Mouse (Mus musculus) hindbrain, embryonic 16.5 days (tissue): ENCODE data around the gene Zfp52. TPM values are rescaled to one million over a fixed set of nuclear protein-coding genes. Genes with fewer than 3 reads are reported as not detected.

ENCODE experiments used
- ATAC-seq: fragments of 200-750 bp; cut with Nextera tagmentation; 2 replicates; pipeline ENCODE4 v1.8.0; 2017; ENCODE audit warnings: moderate TSS enrichment, moderate library complexity
- H3K27ac ChIP-seq: fragments of 300-500 bp; sonication (generic); 2 replicates; pipeline ENCODE4 v1.5.1; 2014; ENCODE audit warnings: low read depth, mild to moderate bottlenecking, control low read depth, low read length, moderate library complexity
- H3K27me3 ChIP-seq: fragments of 300-500 bp; sonication (generic); replicated peaks from 2 replicates; pipeline ENCODE4 v1.6.1; 2014; ENCODE audit warnings: low read length; ENCODE audit not compliant: control insufficient read depth, insufficient read depth
- H3K36me3 ChIP-seq: fragments of 300-500 bp; sonication (generic); 2 replicates; pipeline ENCODE4 v1.6.1; 2014; ENCODE audit warnings: mild to moderate bottlenecking, low read length, moderate library complexity, mixed read lengths; ENCODE audit not compliant: control insufficient read depth, insufficient read depth
- H3K4me1 ChIP-seq: fragments of 300-500 bp; sonication (generic); 2 replicates; pipeline ENCODE4 v1.6.1; 2014; ENCODE audit warnings: low read depth, low read length; ENCODE audit not compliant: control insufficient read depth, insufficient read depth
- H3K4me2 ChIP-seq: fragments of 300-500 bp; sonication (generic); 2 replicates; pipeline ENCODE4 v1.6.1; 2014; ENCODE audit warnings: mild to moderate bottlenecking, low read length, control low read depth, moderate library complexity
- H3K4me3 ChIP-seq: fragments of 300-500 bp; sonication (generic); 2 replicates; pipeline ENCODE4 v1.5.1; 2014; ENCODE audit warnings: mild to moderate bottlenecking, low read length, control low read depth, moderate library complexity
- H3K9ac ChIP-seq: fragments of 300-500 bp; sonication (generic); 2 replicates; pipeline ENCODE4 v1.6.1; 2014; ENCODE audit warnings: low read depth, mild to moderate bottlenecking, control low read depth, low read length, moderate library complexity
- H3K9me3 ChIP-seq: fragments of 300-500 bp; sonication (generic); 2 replicates; pipeline ENCODE4 v1.6.1; 2014; ENCODE audit warnings: mild to moderate bottlenecking, low read length, moderate library complexity; ENCODE audit not compliant: control insufficient read depth
- WGBS: fragments of 180-500 bp; shearing (Covaris S2); extraction: QIAGEN DNeasy Blood & Tissue Kit; methylation state at CpG from one replicate; pipeline ENCODE4 v1.1.7; 2014; 5-methylcytosine and 5-hydroxymethylcytosine counted together
- polyA plus RNA-seq: library from polyadenylated mRNA; unstranded; fragments of >200 nt; fragmentation: Nextera tagmentation; extraction: Ambion mirVana; gene quantifications from 2 replicates; pipeline ENCODE4 v1.2.1, GENCODE M21; 2015

Gene Zfp52
- 3.0 and 3.5 TPM in 2 replicates for polyA plus RNA-seq

DNA sequence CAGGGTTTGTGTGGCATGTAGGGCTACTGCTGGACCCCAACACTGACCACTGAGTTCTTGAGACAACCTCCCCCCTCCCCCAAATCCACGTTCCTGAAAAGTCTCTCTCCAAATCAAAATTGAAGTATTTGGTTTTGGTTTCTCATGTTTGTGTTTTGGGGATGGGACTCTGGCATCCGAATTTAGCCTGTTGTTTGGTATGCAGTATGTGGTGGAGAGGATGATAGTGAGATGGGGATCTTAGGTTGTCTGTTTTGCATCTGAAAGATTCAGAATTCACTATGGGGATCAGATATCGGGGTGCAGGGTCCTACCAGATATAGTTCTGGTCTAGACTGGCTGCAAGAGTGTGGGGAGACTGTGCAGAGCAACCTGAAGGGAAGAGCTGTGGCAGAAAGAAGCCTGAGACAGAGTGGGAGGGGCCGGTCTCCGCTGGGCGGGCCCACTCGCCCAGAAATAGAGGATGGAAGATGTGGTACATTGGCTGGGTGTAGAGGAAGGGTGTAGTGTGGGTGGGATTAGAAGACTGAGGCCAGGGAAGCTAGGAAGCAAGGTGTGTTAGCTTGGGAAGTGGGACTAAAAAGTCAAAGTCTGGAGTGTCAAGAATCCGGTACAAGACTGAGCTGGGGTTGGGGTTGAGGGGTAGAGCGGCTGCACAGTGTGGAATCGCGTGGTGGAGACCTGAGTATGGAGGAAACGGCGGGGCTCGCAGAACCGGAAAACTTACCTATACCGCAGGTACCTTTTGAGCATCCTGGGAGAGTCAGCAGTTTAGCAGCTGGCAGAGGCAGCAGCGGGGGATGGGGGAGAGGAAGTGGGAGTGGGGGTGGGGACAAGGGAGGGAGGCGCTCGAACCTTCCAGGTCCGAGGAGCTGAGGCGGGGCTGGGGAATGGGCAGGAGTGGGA lies at the start of gene Zfp52:
TSS of gene Zfp52 (plus strand) at position 444 of the 906 bp plus-strand sequence.
- Histone ChIP-seq H3K4me1 (peaks cover 16% of the 10 kb centered on the region), H3K27me3 (no peaks in the 10 kb centered on the region), H3K4me2 (peak within 1 kb of the TSS; percentile 86), H3K9me3 (no peaks in the 10 kb centered on the region), H3K36me3 (no peaks in the 10 kb centered on the region), H3K9ac (peak within 1 kb of the TSS; percentile 68), H3K4me3 (peak within 1 kb of the TSS; percentile 56), H3K27ac (peak within 1 kb of the TSS; percentile 36; the same call in 1 of the 2 replicates)
- ATAC-seq = peak; percentile 67
- WGBS = 4% methylated on average over 21 of the region's 21 CpGs

DNA sequence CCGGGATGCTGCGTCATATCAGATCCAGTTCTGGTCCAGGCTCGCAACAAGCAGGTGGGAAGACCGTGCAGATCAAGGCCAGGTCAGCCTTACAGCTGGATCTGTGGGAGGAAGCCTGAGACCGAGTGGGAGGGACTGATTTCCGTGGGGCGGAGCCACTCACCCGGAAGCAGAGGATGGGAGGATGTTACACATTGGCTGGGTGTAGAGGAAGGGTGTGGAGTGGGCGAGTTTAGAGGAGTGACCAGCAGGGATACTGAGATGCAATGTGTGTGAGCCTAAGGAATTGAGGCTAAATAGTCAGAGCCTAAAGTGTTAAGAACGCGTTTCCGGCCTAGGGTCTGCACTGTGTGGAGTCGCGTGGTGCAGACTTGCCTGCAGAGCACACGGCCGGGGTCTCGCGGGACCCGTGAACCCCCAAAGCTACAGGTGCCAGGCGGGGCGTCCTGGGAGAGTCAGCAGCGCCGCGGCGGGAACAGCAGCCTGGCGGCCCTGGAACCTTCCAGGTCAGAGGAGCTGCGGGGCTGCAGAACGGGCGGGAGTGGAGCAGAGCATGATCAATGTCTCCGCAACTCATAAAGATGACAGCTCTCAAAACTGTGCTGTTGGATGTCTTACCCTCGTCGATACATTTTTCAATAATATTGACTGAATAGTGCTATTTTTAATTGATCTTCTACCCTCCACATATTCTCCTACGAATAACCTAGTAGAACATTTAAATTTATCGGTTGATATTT lies 46.4 kb upstream of the Zfp52 start, which contains the start of gene Zfp53:
TSS of gene Zfp53 (plus strand) at position 239 of the 740 bp plus-strand sequence.
- ATAC-seq = peak; percentile 100
- H3K27ac ChIP-seq = peak within 1 kb of the TSS; percentile 81
- no peaks in the 10 kb centered on the region for H3K9me3 ChIP-seq
- no peaks in the 10 kb centered on the region for H3K27me3 ChIP-seq
- H3K4me3 ChIP-seq = peak within 1 kb of the TSS; percentile 98
- H3K4me2 ChIP-seq = peak within 1 kb of the TSS; percentile 66
- peak within 1 kb of the TSS; percentile 87 for H3K9ac ChIP-seq
- no peaks in the 10 kb centered on the region for H3K36me3 ChIP-seq
- 1% methylated on average over 34 of the region's 34 CpGs for WGBS
- H3K4me1 ChIP-seq = peaks cover 6% of the 10 kb centered on the region

DNA sequence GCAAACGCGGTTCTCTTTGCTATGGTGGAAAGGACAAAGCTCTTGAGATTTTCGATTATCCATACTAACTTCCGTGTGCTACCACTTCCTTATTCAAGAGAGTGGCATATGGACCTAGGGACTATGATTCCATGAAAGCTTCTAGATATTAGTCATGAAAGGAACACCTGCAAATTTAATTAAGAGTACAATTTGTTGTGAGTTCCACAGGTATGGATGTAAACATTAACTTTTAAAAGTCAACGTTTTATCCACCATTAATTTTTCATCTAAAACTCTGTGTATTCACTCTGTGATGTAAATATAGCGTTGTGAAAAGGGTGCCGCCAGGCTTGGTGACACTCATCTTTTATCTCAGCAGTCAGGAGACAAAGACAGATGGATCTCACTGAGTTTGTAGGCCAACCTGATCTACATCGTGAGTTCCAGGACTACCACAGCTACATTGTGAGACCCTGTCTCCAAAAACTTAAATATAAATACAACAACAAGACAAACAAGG lies 45.8 kb upstream of the Zfp52 start:
- Histone ChIP-seq H3K4me3 (peak overlapping the region; percentile 98), H3K4me2 (peak overlapping the region; percentile 66), H3K9ac (peak overlapping the region; percentile 87), H3K27ac (no peak overlapping the region), H3K9me3 (no peaks in the 10 kb centered on the region), H3K27me3 (no peaks in the 10 kb centered on the region), H3K4me1 (peaks cover 6% of the 10 kb centered on the region), H3K36me3 (no peaks in the 10 kb centered on the region; the same call in 1 of the 2 replicates)
- WGBS = 11% methylated on average over 8 of the region's 8 CpGs
- ATAC-seq = 0 out of 2 replicates have a peak, but pooled peaks have one; percentile 1

DNA sequence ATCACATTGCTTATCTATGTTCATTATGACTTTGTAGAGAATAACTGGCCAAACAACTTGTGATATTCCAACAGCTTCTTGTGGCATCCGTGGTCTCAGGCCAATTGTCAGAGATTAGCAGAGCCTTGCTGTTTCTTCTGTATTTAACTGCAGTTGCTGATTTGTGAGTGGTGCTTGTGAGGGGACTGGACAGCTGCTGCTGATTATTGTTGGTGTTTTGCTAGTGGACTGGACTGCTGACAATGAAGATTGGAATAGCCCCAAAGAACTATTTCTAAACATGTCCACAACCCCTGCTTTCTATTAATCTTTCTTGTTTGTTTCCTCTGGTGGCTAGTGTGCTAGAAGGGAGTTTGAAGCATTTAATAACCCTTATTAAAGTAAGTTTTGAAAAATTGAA lies 34.0 kb upstream of the Zfp52 start:
- no peaks in the 10 kb centered on the region for H3K9me3 ChIP-seq
- no peak overlapping the region for H3K4me2 ChIP-seq
- H3K9ac ChIP-seq = no peak overlapping the region
- H3K4me3 ChIP-seq = no peak overlapping the region
- WGBS = 93% methylated on average over 1 of the region's 1 CpGs
- no peak overlapping the region for H3K27ac ChIP-seq
- H3K36me3 ChIP-seq = peaks cover 2% of the 10 kb centered on the region; the same call in 1 of the 2 replicates
- no peaks in the 10 kb centered on the region for H3K4me1 ChIP-seq
- no peaks in the 10 kb centered on the region for H3K27me3 ChIP-seq
- no peak for ATAC-seq

DNA sequence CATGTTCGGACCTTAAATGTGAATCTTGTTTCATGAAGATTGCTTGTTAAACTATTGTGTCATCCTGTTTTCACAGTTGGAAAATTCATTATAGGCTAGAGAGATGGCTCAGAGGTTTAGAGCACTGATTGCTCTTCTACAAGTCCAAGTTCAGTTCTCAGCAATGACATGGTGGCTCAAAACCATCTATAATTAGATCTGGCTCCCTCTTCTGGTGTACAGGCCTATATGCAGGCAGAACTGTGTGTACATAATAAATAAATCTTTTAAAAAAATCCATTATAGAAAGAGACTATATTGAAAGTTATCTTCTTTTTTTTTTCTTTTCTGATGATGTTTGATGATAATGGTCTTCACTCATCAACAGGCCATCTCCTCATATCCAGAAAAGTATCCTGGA lies 30.8 kb upstream of the Zfp52 start:
- no peaks in the 10 kb centered on the region for H3K4me1 ChIP-seq
- 100% methylated on average over 1 of the region's 1 CpGs for WGBS
- H3K9ac ChIP-seq = no peak overlapping the region
- no peaks in the 10 kb centered on the region for H3K27me3 ChIP-seq
- no peak for ATAC-seq
- H3K36me3 ChIP-seq = peaks cover 7% of the 10 kb centered on the region
- no peak overlapping the region for H3K27ac ChIP-seq
- no peaks in the 10 kb centered on the region for H3K9me3 ChIP-seq
- no peak overlapping the region for H3K4me3 ChIP-seq
- no peak overlapping the region for H3K4me2 ChIP-seq

DNA sequence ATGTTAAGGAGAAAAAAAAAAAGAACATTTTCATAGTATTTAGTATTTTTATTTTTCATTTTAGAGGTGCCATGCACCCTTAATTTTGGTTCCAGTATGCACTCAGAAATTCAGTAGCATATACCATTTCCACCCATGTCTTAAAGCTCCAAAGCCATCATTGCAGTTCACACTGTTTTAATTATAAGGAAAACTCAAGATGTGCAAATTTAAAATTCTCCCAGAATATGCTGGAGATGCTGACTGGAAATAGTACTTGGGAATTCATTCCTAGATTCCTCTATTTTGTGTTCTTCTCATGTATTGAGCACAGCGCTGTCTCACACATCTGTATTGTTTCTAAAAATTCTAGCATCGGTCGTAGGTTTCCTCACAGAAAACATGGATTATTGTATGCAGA lies 29.1 kb upstream of the Zfp52 start:
- peaks cover 12% of the 10 kb centered on the region for H3K36me3 ChIP-seq
- WGBS = 94% methylated on average over 3 of the region's 3 CpGs
- H3K4me3 ChIP-seq = no peak overlapping the region

DNA sequence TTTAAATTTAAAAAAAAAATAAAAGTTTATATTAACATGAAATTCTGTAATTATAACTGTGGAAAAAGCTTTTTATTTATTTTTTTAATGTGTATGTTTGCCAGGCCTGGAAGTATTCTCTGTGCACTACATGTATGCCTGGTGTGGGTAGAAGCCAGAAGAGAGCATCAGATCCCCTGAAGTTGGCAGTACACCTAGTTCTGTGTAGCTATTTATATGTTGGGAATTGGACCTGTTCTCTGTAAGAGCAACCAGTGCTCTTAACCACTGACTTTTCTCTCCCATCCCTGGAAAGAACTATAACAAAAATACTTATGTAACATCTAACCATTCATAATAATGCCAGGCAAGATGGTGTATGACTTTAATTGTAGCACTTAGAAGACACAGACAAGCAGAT lies 25.6 kb upstream of the Zfp52 start:
- no peak overlapping the region for H3K27ac ChIP-seq
- peaks cover 10% of the 10 kb centered on the region for H3K36me3 ChIP-seq
- no peaks in the 10 kb centered on the region for H3K27me3 ChIP-seq
- H3K9me3 ChIP-seq = no peaks in the 10 kb centered on the region
- no peak overlapping the region for H3K9ac ChIP-seq
- no peaks in the 10 kb centered on the region for H3K4me1 ChIP-seq
- H3K4me3 ChIP-seq = no peak overlapping the region
- ATAC-seq = no peak
- no peak overlapping the region for H3K4me2 ChIP-seq

More for the DNA sequence above, 29.1 kb upstream of the Zfp52 start:
- no peaks in the 10 kb centered on the region for H3K9me3 ChIP-seq
- H3K4me2 ChIP-seq = no peak overlapping the region
- no peak overlapping the region for H3K9ac ChIP-seq
- no peaks in the 10 kb centered on the region for H3K4me1 ChIP-seq
- no peaks in the 10 kb centered on the region for H3K27me3 ChIP-seq
- no peak for ATAC-seq
- H3K27ac ChIP-seq = no peak overlapping the region

DNA sequence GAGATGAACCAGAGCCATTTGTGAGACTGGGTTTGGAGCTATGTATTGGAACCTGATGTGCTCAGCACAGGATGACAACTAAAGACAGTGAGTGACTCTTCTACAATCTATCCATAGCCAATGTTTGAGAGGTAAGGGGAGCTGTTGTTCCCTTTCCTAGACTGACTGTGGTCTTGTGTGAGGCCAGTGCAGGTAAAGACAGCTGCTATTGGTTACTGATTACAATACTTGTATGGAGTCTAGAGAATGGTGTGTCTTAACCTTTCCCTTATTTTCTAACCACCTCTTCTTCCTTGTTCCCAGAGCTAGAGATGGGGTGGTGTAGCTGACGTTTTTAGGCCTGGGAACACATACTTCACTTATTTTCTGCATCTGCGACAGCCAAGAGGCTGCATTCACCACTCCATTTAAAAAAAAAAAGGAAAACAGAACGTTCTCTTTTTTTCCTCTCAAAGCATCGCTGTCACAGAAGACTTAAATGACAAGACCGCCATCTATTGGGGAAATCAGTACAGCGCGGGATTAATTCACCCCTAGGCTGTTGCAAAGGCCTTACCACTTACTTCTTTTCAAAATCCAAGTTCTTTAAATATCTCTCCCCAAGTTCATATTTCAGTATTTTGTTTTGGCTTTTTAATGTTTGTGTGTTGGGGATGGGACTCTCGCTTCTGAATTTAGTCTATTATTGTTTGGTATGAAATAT lies 19.8 kb upstream of the Zfp52 start:
- Histone ChIP-seq H3K4me3 (peak overlapping the region; percentile 18), H3K9me3 (no peaks in the 10 kb centered on the region), H3K4me1 (peaks cover 11% of the 10 kb centered on the region), H3K4me2 (peak overlapping the region; percentile 93), H3K27ac (peak overlapping the region; percentile 85; the same call in 1 of the 2 replicates), H3K36me3 (0 out of 2 replicates have a peak, but pooled peaks cover 3% of the 10 kb centered on the region), H3K27me3 (no peaks in the 10 kb centered on the region), H3K9ac (peak overlapping the region; percentile 44)
- peak; percentile 53 for ATAC-seq
- WGBS = 1% methylated on average over 8 of the region's 8 CpGs
